Mouse (Mus musculus) lung, postnatal 0 days (tissue): ENCODE measurements around the gene Tha1.

Source experiments
- CTCF ChIP-seq: IDR thresholded peaks from 2 replicates; pipeline ENCODE4 v1.5.1; 2016; ENCODE audit warnings: antibody characterized with exemption, mild to moderate bottlenecking
- EP300 ChIP-seq: IDR thresholded peaks from 2 replicates; pipeline ENCODE4 v1.6.1; 2016; ENCODE audit warnings: antibody characterized with exemption, mild to moderate bottlenecking, control low read depth

GRCm38 (mm10) chr11:117855360-117855759 is 17.9 kb downstream of the Tha1 start:
- no peak for TF ChIP-seq CTCF
- no peak for TF ChIP-seq EP300
